Mouse (Mus musculus) C2C12 (cell line): Measurements from ENCODE around the gene Eif4g1.
A peak's percentile ranks its signal among the peaks of the same experiment; 100 is the strongest.

Experiments used
- CEBPB ChIP-seq: IDR thresholded peaks from one replicate; pipeline ENCODE4 v1.6.1; 2011; ENCODE audit warnings: low read depth, mild to moderate bottlenecking, control low read depth, moderate library complexity
- CTCF ChIP-seq: IDR thresholded peaks from one replicate; pipeline ENCODE4 v1.5.1; 2011; ENCODE audit not compliant: control insufficient read depth, insufficient read depth, insufficient read length
- FOSL1 ChIP-seq: IDR thresholded peaks from one replicate; pipeline ENCODE4 v1.8.0; 2011; ENCODE audit warnings: mild to moderate bottlenecking, low read length; ENCODE audit not compliant: poor library complexity, insufficient read depth, severe bottlenecking
- MAX ChIP-seq: IDR thresholded peaks from one replicate; pipeline ENCODE4 v1.6.1; 2011; ENCODE audit warnings: mild to moderate bottlenecking, control low read depth
- MYOD1 ChIP-seq: IDR thresholded peaks from one replicate; pipeline ENCODE4 v1.6.1; 2011; ENCODE audit warnings: low read depth; ENCODE audit not compliant: control insufficient read depth, insufficient read length
- MYOG ChIP-seq: IDR thresholded peaks from one replicate; pipeline ENCODE4 v1.6.1; 2011; ENCODE audit not compliant: control insufficient read depth, insufficient read length; ENCODE audit errors: extremely low read depth
- USF1 ChIP-seq: IDR thresholded peaks from one replicate; pipeline ENCODE4 v1.6.1; 2011; ENCODE audit warnings: low read depth, mild to moderate bottlenecking, control low read depth, moderate library complexity

DNA sequence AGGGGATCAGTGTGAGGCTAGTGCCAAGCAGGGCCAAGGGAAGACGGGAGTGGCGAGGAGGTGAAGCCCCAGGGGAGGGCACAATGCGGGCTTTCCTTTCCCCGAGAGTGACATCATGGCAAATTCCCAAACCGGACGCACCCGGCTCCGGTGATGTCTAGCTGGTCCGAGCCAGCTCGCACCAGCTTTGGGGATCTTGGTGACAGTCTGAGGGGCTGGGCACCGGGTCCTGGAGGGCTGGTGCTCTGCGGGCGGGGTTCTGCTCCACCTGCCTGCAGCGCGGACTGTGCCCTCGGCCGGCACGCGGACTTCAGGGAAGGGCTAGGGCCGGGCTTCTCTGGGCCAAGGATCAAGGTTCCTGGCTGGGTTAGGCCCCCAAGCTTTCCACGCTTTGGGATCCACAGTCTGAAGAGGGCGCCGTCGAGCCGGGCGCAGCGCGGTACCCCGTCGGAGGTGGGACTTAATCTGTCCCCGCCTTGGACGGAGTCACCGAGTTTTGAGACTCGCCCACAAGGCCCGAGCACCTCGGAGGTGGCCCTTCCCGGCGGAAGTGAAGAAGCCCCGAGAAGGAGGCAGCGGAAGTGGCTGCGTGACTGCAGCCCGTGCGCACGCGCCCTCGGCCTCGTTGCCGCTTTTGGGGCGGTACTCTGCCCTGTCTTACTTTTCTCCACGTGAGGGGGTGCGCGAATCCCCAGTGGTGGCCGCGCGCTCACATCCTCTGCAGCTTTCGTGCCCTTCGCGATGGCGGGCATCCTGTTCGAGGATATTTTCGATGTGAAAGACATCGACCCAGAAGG lies 49.3 kb downstream of the Eif4g1 start, which contains the start of the genes Polr2h and Clcn2:
- TF ChIP-seq CTCF = peak; percentile 82
- TF ChIP-seq MAX = peak; percentile 88
- peak; percentile 43 for TF ChIP-seq USF1
- no peak for TF ChIP-seq MYOG
- TF ChIP-seq MYOD1 = no peak
- no peak for TF ChIP-seq CEBPB
- no peak for TF ChIP-seq FOSL1
